Mouse (Mus musculus) adrenal gland, postnatal 10 days (tissue): ENCODE measurements at regions not wholly inside any gene's neighbourhood (a gene's known extent, or its start where the extent isn't known, plus 50 kb on each side); places are given as distances from the start of the nearest gene placed in this dataset.

Source experiments
- DNase-seq: peaks from one replicate; pipeline ENCODE4 v3.0.0; 2021; ENCODE audit warnings: mixed read lengths

DNA sequence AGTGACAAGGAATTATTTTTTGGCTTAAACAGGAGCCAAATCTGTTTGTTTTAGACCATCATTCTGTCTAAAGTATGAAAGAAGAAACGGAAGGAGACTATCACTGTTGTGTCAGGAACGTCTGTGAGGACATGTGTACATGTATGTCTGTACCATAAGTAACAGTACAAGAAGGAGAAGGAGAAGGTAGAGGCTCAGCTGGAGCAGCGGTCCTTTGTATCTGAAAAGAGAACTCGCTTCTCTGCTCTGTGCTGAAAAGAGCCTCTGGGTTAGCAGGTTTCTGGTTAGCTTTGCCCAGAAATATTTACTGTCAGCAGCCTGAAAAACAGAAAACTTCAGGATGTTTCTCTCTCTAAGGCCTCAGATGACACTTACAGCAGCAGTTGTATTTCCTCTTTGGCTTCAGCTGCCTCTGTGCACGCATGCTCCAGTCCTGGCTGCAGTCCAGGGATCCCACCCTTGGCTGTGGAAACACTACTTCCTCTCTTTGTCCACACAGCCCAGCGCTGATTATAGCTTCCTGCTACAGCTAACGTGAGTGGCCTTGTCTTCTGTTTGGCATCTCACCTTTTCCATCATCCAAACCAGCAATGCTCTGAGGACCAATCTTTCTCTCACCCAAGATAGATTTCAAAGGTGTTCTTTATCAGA lies 351.7 kb upstream of the Actbl2 start:
- peak; percentile 79 for DNase-seq

DNA sequence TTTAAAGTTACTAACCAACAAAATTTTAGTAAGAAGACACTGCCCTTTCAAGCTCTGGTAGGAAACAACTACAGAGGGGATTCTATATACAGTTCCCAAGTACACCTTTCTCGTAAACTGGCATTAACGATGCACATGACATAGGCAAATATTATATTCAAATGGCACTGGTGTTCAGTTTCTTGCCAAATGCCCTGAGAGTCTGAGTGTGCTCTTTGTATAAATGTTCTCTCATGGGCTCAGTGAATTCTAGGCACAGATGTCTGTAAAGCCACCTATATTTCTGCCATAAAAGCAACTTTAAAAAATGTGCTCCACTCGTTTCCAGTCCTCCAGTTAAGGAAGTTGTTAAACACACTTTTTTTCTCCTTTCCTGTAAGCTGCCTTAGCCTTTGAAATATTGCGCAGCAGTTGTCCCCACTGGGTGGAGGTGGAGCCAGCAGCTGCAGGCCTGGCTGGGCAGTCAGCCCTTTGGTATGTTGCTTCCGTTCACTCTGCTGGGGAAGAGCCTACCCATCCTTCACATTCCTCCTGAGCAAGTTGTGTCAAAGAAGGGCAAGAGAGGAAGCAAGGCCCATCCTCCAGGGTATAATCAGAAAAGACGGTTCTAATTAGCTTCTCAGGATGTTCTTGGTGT lies 347.4 kb upstream of the Actbl2 start:
- peak; percentile 43 for DNase-seq

DNA sequence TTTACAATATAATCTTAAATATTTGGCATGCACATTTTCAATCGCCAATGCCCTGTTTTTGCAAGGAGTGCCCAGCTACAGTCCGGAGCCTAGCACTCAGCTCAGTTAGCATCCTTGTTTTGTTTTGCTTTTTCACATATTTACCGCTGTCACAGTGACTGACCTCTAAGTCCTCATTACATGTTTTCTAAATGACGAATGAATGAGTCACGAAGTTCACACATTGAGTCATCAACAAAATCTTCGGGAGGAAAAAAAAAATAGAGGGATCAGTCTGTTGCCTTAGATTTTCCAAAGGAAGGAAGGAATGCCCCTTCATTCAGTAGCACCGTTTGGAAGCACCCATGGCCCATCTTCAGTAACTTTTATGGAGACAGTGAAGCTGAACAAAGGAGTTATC lies 342.9 kb upstream of the Actbl2 start:
- no peak for DNase-seq

DNA sequence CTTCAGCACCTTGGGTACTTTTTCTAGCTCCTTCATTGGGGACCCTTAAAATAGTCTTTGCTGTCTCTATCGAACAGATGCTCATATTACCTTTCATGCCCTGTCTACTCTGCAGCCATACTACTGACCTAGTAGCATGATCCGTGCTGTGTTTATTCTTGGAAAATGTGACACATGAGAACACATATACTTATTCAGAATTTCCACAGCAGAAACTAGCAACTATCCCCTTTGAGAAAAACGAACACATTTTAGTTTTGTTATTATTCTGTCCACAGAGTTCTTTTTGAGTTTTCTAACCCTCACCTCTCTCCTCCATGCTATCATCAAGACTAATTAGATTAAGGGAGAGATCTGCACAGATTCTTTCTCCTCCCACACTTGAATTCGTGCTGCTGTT lies 341.6 kb upstream of the Actbl2 start:
- no peak for DNase-seq

DNA sequence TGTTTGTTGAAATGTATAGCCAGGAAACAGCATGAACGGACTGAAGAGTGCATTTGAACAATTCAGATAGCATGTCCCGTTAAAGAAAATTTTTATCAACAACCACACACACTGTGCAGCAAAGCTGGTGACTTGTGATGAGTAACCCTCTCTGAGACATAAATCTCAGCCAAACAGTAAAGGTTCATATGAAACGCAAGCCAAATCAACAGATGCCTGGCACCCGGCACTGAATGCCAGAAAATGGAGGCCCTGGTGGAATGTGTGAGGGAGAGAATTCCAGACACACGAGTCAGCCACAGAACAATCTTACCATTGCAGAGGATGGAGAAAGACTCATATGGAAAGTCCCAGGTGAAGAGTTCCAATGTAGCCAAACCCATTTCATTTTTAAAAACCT lies 341.1 kb upstream of the Actbl2 start:
- peak; percentile 8 for DNase-seq

DNA sequence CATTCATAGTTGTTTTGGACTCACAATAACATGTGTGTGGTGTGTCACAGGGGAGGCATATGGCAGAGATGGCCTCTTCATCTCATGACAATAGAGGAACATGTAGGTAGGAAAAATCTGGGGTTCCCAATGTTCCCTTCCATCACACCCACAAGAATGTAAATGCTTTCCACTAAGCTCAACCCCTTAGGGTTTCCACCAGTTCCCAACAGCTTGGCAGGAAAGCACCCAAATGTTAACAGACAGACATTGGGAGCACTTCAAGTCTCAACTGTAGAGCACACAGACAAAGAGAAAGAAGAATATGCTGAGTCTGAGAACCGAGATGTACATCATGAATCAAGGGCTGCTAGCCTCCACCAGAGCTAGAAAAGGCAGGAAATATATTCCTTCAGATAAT lies 339.7 kb upstream of the Actbl2 start:
- no peak for DNase-seq

DNA sequence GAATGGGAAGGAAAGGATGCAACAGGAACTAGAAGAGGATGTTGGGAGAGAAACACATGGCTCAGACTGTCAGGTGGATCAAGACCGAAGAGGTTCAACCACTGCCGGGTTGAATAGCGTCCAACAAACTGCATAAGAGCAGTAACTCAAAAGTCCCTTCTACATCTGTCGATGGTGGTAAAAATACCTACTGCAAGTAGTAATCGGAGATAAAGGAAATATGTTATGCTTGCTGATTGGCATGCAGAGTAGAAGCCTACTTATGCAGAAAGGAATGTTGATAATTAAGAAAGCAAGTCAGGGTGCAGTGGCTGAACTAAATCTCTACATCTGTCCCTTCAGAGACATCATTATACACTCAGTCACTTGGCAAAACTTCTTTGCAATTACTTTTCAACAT lies 330.9 kb upstream of the Actbl2 start:
- no peak for DNase-seq

DNA sequence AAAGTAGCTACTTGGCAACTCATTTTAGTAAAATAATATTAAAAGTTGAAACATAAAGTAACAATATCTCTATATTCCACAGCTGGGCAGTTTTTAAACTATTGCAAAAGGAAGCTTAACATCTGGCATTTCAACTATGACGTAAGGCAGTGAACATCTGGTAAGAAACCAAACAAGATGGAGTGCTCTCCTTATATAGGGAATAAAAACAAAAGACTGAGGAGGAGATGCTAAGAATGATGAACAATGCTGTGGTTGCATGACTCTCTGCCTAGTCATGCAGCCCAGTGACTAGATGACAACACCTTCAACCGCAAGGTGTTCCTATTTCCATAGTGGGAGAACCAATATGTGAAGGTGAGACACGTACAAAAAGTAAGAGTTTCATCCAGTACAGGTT lies 329.9 kb upstream of the Actbl2 start:
- no peak for DNase-seq

DNA sequence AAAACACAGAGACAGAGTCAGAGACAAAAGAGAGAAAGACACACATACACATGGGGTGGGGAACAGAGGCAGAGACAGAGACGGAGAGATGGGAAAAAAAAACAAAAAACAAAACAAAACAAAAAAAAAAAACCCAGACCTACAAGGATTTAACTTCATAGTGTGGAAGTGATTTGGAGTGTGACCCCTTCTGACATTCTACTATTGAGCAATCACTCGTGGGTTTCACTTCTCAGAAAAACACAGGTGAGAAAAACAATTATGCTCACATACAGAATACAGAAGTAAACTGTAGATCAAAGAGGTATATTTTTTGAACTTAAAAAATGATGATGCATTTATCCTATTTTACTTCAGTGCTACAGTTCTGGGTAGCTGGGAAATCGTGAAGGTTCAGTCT lies 326.7 kb upstream of the Actbl2 start:
- DNase-seq: no peak

DNA sequence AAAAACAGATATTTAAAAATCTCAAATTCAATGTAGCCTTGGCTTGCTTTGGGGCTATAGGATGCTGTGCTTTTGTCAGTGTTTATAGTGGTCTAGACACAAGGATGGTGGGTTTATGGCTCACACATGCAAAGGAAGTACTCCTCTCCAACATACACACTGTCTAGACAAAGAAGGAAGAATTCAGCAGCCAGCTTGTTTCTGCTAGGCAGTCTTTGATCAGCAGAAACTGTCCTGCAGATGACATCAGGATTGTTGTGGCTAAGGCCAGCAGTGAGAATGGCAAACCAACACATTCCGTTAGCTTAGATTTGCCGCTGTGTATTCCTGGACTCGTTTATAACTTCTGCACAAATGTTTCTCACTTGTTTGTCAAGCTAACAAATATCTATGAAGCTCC lies 325.9 kb upstream of the Actbl2 start:
- DNase-seq: no peak

DNA sequence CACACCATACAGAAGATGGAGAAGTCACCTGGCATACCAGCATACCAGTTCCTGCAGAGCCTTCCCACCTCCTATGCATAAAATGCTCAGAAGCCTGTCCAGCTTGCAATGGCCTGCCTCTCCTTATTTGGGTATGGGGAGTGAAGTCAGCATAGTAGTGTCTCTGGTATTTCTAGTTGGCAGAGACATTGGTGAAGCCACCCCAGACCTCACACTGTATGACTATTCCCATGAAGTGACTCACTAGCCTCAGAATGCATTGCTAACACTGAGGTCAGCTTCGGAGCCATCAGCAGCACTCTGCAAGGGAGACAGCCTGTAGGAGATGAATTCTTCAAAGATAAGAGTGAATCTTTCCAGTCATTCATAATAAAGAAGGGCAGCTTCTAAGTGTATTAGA lies 325.2 kb upstream of the Actbl2 start:
- peak; percentile 19 for DNase-seq

DNA sequence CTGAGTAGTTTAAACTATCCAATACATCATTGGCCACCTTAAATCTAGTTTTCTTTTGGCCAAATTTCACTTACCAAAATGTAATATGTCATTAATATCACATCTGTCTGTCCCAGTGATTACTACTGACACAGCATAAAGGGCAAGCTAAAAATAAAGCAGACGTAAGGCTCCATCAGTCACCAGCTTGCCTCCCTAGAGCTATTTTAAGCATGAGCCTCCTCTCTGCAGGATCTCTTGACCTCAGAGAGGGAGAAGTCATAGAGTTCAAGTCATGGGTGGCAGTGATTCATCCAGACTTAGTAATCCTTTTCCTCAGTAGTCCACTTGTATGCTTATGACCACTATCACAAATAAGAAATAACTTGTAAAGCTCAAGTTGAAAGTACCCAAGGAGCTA lies 313.2 kb upstream of the Actbl2 start:
- no peak for DNase-seq

DNA sequence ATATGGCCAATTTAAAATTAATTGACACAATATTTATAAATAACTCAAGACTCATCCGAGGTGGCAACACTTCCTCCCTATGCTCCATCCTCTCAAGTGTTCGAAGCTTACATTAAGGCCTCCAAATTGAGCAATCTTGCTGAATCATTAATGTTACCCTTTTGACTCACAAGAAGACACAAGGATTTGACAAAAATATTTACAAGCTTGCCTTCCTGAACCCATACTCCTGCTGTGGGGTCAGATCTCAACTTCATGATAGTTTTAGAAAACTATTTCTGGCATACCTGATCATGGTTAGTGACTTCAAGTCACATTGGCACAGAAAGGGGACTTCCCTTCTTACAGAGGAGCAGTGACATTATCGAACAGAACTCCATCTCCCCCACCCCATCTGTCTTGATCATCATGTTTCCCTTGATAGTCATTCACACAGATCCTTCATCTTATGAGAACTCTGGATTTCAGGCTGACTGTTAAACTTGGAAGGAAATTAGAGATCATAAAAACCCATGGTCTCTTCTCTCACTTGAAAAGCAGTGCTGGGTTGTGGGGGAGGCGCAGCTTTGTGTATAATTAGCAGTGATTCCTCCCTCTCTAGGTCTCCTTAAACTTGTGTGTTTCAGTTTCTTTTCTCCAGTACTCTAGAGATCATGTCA lies 311.7 kb upstream of the Actbl2 start:
- DNase-seq: no peak

DNA sequence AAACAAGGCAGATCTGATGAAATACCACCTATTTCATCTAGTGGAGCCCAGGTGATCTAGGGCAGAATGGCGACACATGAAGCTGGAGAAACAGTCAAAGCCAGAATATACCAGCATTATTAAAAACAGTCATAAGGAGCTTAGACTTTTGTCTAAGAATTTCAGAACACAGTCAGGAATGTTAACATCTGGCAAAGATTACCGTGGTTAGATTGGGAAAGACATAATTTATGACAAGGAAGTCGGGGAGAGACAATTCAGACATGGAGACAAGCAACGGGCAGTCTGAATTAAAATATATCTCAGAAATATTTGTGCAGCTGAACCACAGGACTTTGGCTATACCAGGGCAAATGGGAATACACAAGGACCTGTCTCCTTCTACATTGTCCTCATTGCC lies 310.8 kb upstream of the Actbl2 start:
- DNase-seq: no peak

DNA sequence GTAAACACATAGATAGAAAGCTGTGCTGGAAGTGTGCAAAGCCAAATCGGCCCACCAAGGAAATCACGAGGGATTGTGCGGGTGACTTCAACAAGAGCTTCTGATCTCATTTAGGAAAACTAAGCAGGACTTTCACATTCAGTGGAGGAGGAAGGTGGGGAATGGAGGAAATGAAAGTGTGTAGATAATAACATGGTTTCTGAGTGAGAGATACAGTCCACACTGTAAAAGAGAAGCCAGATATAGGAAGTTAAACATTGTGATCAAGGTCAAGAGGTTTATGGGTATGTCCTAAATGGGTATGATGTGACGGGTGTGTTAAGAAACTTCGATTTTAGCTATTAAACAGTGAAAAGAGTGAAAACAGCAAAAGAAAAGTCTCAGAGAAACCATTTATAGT lies 310.1 kb upstream of the Actbl2 start:
- no peak for DNase-seq

DNA sequence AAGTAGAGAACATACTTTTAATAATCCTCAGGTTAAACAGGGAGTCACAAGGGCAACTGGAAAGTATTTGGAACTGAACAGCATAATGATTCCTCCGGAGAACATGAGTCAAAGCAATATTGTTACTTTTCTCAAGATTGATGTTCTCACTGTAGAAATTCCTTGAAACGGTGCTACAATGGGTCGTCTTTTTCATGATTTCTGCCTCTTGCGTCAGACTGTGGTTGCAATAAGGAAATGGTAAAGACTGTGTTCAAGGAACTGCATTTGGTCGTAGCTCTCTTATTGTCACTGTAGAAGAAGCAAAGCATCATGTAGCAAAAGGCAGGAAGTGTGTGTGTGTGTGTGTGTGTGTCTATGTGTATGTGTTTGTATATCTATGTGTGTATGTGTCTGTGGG lies 294.6 kb upstream of the Actbl2 start:
- no peak for DNase-seq

DNA sequence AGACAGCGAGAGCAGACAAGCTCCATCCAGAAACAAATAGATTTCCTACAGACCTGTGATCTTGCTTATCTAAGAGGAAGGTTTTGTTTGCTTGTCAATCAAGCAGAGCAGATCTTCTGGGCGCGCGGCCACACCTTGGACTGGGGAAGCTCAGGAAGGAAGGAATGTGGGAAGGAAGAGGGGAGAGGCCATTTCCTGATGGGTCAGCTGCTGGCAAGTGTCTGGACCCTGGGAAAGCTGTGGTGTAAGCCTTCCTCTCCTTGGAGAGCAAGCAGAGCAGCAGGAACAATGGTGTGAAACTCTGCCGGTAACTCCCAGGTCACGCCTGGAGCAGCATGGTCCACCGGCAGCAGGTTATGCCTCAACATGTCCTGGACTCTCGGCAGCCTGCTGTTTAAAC lies 287.7 kb upstream of the Actbl2 start:
- DNase-seq: peak; percentile 7

DNA sequence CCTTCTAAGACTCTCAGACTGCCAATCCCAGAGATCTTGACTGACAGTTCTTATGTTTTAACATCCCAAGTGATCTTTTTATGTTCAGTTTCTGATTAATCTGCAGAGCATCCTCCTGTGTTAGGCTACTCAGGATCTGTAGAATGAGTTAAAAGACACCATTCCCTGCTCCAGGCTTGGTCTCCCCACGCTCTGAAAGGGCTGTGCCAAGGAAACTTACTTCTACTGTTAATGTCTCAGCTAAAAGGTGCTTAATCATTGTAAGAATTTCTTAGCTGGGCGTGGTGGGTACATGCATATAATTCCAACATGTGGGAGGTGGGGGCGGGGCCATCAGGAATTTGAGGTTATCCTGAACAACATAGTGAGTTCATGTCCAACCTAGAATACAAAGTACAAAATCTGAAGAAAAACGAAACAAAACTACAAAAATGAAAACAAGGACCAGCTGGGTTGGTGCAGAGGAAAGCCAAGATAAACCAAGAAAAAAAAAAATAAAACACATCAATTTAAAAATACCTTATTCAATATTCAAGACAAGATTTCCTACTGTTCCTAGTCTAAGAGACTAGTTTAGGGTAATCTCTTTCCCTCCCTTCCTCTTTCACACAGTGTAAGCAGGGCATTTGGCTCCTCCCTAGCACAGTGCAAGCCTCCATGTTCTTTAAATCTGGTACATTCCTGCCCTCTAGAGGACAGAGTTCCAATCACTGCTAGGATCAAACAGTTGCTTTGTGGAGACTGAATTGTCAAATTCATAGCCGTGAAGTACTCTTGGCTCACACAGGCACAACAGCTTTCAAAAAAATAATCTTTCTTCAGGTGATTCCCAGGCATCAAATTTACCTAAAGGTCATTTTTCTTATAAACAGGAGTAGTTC lies 286.9 kb upstream of the Actbl2 start:
- DNase-seq: peak; percentile 62

DNA sequence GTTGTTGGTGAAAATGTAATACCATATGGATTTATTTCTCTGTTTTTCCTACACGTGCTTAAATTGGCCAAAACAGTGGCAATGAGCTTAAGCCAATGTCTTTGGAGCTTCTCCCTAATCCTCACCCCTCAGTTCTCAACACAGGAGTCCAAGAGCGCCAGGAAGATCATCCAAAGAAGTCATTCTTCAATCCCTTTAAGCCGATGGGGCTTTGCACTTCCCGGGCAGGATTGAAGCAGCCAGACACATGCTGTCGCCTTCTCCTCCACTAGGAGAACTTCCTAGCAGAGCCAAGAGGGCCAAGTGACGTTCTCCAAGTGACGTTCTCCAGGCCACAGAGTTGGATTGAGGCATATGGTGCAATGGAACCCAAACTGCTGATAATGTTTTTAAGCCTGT lies 286.3 kb upstream of the Actbl2 start:
- peak; percentile 6 for DNase-seq

DNA sequence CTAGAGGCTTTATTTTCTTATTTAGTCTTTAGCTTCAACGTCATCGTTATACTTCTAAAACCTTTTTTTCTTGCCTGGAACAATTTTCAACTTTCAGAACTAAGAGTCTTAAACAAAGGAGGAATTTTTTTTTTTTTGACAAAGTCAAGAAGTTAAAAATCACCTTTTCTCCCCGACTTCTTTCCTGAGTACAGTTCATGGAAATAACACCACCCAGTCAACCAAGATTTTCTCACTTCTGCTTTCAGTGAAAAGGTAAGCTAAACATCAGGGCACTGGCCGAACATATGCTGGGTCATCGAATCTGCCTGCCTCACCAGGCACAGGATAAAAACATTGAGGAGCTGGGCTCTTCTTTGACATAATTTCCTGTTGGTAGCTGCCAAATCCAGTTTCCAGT lies 277.4 kb upstream of the Actbl2 start:
- no peak for DNase-seq

DNA sequence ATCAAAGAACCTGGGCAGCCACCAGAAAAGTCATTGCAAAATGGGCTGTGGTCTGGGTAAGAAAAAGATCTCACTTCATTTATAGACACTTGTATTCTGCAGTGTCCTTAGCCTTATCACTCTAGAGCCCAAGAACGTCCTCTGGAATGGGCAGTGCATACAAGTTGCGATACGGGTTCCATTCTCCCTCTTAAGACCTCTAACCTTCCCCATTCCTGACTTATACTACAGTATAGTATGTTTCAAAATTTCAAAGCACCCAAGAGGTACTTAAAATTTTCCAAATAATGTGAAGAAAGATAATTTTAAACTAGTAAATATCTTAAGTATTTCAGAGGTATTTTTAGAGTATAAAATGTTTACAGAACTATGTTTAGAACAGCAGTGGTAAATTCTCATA lies 276.8 kb upstream of the Actbl2 start:
- DNase-seq: no peak

DNA sequence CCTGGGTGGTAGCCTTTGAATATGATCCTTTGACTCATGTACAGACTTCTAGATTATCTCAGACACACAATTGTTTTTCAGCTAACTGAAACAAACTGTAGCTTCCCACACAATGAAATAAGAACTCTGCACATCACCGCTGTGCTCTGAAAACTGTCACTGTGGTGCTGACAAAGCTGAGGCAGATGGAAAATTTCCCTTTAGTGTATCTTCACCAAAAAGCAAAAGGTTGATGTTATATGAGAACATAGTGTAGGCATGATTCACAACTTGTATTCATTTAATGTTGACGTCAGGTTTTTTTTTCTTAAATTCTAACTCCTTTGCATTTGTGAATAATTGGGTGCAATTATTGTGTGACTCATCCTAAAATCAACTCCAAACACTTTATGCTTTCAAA lies 264.1 kb upstream of the Actbl2 start:
- DNase-seq: no peak

DNA sequence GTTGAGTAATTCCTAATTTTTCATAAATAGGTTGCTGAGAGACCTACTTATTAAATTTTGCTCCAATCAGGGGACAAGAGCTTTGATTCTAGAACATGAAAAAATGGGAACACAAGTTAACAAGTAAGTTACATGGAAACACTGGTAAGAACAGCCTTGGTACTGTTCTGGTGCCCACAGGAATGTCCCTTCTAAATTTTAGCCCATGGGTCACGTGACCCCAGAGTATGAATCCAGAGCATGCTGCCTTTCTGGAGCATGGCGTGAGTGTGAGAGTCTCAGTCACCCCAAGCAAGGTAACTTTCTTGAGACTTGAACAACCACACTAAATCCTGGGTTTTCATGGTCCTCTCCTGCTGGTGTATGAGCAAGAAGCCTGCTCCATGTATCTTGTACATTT lies 263.7 kb upstream of the Actbl2 start:
- no peak for DNase-seq
